Mouse (Mus musculus): ENCODE data around the gene Ralb.

Gene Ralb

GRCm38 (mm10) chr1:119450651-119451345 is 53.8 kb downstream of the Ralb start:
- no peak for DNase-seq (ENCODE audit: low spot score in 2 of 2)

GRCm38 (mm10) chr1:119446753-119447283 is 57.8 kb downstream of the Ralb start:
- no peak for DNase-seq (ENCODE audit: low spot score in 2 of 2)

GRCm38 (mm10) chr1:119443591-119444350 is 60.8 kb downstream of the Ralb start:
- no peak for DNase-seq (ENCODE audit: low spot score in 2 of 2)

- DNase-seq (ENCODE audit: low spot score in 2 of 2), result no peak
These were observed 61.7 kb downstream of the Ralb start for GRCm38 (mm10) chr1:119442901-119443300.

- DNase-seq (ENCODE audit: low spot score in 2 of 2), result no peak
These were observed 66.4 kb downstream of the Ralb start for GRCm38 (mm10) chr1:119438105-119438637.

GRCm38 (mm10) chr1:119437401-119437800 is 67.2 kb downstream of the Ralb start:
- DNase-seq (ENCODE audit: low spot score in 2 of 2), result no peak

- no peak for DNase-seq (ENCODE audit: low spot score in 2 of 2)
These were observed 80.3 kb downstream of the Ralb start for GRCm38 (mm10) chr1:119424141-119424860.

GRCm38 (mm10) chr1:119423510-119423909 is 81.1 kb downstream of the Ralb start:
- no peak for DNase-seq (ENCODE audit: low spot score in 2 of 2)

GRCm38 (mm10) chr1:119422460-119423015 is 82.1 kb downstream of the Ralb start:
- DNase-seq (ENCODE audit: low spot score in 2 of 2), result no peak

GRCm38 (mm10) chr1:119421576-119422421 is 82.8 kb downstream of the Ralb start, which contains the start of gene Inhbb:
TSS of gene Inhbb (minus strand) at chr1:119422248.
- no peak for DNase-seq (ENCODE audit: low spot score in 2 of 2)

- no peak for DNase-seq (ENCODE audit: low spot score in 2 of 2)
These were observed 83.5 kb downstream of the Ralb start for GRCm38 (mm10) chr1:119420984-119421575.
